Mouse (Mus musculus) CD4-positive, CD25-positive, alpha-beta regulatory T cell, adult 2 months (primary cell): ENCODE measurements at regions not wholly inside any gene's neighbourhood (a gene's known extent, or its start where the extent isn't known, plus 50 kb on each side); places are given as distances from the start of the nearest gene placed in this dataset.

ENCODE experiments used
- DNase-seq: peaks from one replicate; pipeline ENCODE4 v3.0.0-alpha.2; 2012; ENCODE audit warnings: low read depth, low spot score

DNA sequence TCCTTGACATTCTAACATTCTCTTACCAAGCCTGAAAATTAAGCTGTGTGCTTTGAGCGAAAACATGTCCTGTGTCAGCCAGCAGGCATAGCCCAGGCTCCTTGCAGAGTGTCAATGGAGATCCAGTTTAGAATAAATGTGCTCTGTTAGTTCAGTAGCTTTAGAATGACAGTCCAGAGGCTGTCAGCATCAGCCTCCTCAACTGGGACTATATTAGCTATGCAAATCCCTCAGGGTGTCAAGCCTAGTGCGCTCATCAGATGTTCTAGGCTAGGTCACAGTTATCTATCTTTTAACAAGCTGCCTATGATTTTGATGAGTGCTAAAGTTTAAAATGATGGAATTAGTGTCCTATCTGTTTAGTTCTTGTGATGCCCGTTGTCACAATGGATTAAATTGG lies 281.7 kb upstream of the Btbd3 start:
- DNase-seq, result no peak

DNA sequence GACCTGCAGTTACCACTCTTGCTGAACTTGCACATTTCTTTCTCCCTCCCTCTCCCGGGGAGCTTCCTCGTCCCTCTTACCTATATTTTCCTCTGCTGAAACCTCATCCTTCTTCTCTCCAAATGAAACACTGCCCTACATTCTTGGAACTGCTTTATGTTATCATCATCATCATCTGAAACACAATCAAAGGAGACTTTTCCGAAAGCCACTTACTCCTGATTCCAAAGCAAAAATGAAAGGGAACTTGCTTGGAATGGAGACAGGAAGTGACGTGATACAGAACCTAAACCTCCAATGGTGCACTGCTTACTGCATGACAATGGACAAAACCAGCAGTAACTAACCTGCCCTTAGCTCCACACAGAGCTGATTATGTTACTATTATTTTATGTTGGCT lies 287.2 kb upstream of the Btbd3 start:
- DNase-seq, result no peak

DNA sequence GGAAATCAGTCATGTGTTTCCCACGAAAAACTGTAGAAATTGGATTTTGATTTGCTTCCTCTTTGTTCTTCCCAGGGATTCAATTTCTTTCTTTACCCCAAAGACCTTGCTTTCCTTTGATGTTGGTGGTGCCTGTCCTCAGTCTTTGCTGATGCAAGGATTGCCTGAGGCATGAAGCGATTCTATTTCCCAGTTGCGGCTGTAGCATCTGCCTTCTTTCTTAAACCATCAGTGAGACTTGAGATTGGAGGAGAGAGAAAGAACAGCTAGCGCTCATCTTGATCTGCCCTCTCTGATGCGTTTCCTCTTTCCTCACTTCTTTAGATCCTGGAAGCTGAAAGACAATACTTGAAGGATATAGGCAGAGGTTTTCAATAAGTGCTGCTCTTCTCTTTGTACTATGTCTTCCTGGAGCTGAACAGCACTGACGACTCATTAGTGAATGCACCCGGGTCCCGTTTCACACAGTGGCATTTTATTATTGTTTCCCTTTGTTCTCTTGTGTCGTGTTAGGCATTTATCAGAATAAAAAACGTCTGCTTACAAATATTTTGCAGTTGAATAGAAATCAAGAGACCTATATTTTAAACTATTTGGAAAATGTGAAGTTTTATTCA lies 289.8 kb upstream of the Btbd3 start:
- DNase-seq, result no peak

DNA sequence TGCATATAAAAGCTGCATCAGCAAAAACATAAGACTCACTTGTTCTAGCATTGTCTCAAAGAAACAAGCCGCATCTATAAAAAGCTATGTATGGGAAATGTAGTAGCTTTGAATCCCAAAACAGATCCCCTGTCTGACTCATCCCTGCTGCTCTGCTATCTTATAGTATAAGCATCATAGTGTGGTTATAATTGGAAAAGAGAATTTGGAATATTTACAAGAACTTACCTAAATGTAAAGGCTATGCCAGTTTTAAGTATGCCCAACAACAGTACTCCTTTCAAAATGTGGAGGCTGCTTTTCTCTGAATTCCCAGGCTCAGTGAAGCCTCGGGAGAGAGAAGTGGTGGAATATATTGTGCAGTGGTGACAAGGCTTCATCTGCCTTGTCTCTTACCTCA lies 301.5 kb upstream of the Btbd3 start:
- DNase-seq, result no peak

DNA sequence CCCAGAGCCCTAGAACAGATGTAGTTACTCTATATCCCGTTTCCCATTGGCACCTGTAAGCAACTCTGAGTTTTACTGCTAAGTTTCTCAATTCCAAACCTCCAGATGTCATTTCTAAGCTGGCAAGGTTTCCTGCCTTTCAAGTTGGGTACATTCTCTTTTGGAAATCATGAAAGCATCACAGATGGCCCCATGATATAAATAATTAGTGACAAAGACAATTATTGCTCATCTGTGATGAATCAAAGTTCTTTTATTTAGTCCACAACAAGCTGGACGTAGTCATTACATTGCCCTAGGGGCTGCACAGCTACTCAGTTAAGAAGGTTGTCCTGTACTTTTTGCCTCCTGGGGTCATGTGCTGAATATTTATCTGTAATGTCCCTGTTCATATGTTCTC lies 303.2 kb upstream of the Btbd3 start:
- DNase-seq, result no peak

DNA sequence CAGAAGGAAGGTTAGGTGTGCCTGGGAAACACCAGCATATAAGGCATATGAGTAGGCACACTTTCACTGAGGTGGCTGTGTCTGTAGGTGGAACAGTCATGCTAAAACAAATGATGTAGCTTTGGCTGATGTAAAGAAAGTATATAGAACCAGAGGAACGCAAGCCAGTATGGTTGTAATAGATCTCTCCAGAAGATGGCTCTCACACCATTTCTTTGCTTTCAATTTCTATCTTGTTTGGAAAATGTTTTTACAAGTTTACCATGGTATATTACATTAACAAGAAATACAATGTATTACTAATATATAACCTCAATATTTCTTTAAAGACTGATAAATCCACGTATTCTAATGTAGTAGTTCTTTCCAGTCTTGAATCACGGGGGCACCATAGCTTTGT lies 304.4 kb upstream of the Btbd3 start:
- DNase-seq, result no peak

DNA sequence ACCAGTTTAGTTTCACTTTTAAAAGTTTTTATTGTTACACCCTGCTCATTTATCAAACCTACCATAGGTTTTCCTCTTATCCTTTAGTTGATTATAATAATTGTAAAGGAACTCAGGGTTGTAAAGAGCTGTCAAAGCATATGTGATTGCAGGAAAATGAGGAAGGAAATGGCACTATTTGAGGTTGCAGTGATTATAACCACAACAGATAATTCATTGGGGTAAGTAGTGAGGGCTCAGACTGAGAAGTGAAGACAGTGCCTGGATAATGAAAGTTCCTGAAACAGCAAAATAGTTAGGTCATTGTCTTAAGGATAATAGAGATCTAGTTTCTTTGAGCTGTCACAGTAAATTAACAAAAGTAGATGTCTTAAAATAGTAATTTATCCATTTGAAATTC lies 305.4 kb upstream of the Btbd3 start:
- no peak for DNase-seq

DNA sequence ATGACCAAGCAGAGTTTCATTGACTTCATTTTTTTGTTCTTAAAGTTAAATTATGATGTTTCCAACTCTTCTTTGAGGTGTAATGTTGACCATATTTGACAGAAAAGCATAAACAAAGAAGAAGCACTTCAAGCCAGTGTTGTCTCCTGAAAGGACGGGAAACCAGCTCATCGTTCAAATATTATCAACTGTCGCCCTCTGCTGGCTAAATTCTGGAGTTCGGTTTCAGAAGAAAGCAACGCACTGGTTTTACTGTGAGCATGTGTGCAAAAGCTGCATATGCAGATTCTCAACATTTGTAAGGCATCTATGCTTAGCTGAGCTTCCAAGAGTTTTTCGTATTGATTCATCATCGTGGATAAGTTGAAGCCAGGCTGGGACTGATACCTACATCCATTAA lies 313.6 kb upstream of the Btbd3 start:
- peak; percentile 24 for DNase-seq

DNA sequence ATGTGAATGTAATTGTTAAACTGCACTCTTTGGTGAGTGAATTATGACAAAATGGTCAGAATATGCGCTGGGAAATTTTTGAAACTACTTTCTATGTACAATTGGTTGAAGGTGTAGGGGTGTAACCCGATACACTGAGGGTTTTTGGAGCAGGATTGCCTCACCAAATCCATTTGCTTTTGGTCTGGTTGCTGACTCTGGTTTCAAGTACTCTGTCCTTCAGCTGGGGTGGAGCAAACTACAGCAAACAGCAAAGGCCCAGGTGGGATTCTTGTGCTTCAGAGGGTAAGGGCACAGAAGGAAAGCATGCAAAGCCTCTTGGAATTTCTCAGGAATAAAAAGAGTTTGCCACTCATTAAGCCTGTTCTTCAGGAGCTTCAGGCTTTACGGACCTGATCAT lies 316.8 kb upstream of the Btbd3 start:
- no peak for DNase-seq

DNA sequence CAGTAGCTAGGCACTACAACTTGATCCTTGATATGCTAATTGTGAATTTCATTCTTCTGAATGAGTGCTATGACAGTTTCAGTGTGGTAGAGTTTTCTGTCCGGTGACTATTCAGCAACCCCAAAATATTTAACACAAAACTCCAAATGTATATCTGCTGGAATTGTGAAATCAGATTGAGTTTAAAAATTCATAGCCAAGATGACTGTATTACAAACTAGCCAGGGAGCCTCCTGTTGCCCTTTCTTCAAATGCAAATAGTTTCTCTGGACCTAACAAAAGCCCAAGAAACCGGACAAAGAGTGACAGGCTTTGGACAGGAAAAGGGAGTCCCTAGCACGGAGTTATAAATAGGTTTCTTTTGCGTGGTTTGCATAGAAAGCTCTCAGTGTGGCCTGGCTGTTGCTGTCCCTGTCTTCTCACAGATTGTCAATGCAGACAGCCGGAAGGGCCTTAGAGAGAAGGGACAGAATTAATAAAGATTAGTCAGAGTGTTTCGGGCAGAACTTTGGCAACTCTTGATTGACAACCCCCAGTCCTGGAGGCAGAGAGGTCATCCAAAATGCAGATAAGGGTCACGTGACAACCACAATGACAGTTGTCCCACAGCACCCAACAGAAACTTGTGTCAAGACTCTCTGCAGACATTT lies 317.4 kb upstream of the Btbd3 start:
- DNase-seq, result no peak

DNA sequence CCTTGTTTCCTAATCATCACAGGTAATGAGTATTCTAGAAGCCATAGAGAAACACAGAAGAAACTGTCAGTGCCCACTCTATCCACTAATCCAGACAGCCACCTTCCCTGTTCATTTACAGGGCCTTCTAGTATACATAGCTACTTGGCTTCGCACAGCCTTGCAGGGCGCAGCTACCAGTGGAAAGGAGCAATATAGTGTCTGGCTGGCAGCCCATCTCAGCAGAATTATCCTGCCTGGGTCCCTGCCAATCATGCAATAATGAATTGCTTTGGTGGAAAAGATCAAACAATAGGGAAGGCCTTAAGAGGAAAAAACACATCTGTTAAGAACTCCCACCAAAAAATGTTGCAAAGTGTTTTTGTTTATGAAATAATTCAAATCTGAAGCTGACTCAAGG lies 319.8 kb upstream of the Btbd3 start:
- DNase-seq, result no peak

DNA sequence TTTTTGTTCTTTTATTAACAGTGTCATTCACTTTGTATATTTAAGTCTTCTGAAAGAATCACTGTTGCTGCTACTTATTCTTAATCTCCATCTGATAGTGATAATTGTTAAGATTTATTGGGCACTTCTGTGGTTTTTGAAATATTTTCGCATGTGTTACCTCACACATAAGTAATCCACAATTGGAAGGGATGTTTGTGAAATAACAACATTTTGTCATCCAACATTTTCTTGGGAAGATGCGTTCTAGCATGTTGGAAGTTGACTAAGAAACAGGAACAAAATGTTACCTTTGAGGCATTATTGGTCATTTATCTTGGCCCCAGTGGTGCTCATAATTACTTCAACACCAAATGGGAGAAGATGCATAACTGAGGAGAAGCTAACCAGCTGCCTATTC lies 323.4 kb upstream of the Btbd3 start:
- DNase-seq, result no peak

DNA sequence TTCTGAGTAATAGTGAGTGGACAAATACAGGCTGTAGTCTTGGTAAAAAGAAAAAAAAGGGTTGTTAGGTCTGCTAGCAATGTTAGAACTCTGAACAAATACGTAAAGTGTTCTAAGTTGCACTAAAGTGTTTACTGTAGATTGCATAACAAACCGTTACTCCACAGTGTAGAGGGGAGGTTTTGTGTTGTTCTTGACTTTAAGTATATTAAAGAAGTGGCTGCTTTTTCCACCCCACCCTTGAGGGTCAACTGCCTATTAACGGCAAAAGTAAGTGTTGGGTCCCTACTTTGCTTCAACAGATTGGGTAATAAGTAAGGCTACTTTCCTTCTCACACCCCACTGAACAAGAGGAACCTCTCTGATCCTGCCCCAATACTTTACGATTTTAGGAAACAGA lies 323.9 kb upstream of the Btbd3 start:
- DNase-seq, result no peak

DNA sequence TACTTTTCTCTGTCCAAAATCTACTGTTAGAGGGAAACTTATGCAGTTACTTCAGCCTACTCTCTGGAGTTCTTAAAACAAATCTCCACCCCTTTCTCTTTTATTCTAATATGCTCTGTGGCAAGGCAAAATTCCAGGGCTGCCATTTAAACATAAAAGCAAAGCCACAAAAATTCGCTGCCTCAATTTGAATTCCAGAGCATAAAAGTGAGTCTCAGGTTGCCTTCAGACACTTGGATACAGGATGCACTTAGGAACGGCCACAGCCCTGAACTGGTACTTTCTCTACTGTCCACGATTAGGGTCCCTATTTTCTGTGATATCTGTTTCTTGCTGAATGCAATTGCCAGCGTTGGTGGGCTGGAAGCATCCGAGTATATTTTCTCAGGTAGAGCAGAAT lies 330.9 kb upstream of the Btbd3 start:
- no peak for DNase-seq

DNA sequence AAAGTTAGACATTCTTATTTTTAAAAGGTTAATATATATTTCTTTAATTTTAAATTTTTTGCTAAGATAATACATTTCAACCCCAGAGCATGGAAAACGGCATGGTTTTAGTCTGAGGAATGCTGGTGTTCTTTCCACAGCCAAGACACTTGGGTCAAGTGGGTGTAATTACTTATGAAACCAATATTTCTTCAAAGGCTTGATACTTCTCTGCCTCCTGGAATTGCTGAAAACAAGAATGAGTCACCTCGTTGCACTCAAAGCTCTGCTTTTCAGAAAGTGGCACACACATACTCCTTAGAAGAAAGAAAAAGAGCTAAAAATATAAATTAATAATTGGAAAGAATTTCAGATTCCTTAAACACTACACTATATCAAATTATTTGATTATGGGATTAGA lies 331.8 kb upstream of the Btbd3 start:
- DNase-seq, result no peak

DNA sequence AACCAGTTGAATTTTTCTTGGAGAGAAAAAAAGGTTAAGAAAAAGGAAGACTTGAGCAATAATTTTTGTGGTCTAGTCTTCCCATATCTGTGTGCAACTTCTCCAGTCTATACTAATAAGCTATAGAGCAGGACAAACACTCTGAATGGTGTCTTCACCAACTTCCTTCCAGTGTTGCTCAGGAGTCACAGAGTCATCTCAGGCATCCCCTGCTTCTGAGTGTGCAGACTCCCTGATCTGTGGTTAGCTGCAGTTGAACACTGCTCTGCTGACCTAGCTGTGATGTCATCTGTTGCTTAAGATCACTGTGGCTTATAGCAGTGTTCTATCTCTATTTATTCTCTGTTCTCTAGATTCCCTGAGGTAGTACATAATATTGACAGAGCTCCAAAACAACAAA lies 357.9 kb upstream of the Btbd3 start:
- no peak for DNase-seq

DNA sequence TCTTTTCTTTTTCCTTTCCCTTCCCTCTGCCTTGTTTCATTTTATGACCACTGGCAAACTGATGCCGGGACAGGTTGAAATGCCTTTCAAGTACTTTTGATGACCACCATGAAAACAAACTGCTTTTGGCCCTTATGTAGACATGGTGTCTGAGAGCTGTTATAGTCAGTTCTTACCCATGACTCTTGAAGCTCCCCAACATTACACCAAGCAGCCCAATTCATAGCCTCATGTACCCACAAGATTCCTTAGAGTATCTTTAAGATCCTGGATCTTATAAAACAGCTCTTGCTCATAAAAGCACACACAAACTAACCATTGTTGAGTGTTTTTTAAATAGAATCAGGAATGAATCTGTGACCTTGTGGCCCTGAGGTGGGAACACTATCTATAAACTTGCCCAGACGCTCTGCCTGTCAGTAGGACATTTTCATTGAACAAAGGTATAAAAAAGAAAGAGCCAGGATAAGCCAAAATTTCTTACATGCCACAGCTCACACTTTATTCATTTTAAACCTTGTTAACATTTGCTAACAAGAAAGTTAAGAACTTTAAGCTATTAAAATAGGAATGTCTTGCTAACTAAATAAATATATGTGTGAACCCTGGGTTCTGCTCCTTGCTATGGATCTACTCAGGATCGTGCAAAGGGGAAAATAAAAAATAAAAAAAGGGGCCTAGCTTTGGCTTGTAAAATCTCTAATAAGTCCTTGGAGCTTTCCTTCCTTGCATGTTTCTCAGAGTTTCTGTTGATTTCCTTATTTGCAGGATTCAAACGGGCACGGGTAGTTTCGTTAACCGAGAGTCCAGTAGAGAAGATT lies 375.9 kb upstream of the Btbd3 start:
- DNase-seq, result no peak

DNA sequence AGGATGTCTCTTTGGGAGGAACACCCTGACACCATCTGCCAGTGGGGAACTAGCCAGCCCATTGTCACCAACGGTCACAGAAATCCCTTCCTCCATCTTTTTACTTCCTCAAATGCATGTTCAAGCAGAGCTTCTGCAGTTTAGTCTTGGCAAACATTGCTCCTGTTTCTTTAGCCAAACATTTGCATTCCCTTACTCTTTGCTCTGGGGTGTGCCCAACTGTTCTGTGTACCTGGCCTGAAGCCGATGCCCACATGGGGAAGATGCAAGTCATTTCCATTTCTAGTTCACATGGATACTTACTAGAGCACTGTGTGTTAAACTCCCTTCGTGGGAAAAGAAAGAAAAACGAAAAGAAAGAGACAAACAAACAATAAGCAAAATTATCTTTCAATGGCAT lies 386.7 kb upstream of the Btbd3 start:
- DNase-seq, result no peak

DNA sequence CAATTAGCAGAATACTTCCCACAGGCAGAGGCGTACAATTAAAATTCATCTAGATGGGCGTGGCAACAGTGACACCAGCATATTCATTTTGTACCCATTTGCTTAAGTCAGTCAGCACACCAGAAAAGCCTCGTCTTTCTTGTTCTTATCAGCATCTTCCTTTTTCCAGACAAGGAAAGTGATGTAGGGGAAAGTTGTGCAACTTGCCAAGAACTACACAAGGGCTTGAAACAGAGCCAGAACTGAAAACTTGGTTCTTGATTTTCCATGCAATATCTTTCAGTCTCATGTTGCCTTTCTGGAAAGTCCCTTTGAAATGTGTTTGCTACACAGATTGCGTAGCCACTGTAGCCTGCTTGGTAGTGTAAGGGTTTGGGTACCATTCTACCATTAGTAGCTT lies 401.9 kb upstream of the Btbd3 start:
- DNase-seq, result no peak

DNA sequence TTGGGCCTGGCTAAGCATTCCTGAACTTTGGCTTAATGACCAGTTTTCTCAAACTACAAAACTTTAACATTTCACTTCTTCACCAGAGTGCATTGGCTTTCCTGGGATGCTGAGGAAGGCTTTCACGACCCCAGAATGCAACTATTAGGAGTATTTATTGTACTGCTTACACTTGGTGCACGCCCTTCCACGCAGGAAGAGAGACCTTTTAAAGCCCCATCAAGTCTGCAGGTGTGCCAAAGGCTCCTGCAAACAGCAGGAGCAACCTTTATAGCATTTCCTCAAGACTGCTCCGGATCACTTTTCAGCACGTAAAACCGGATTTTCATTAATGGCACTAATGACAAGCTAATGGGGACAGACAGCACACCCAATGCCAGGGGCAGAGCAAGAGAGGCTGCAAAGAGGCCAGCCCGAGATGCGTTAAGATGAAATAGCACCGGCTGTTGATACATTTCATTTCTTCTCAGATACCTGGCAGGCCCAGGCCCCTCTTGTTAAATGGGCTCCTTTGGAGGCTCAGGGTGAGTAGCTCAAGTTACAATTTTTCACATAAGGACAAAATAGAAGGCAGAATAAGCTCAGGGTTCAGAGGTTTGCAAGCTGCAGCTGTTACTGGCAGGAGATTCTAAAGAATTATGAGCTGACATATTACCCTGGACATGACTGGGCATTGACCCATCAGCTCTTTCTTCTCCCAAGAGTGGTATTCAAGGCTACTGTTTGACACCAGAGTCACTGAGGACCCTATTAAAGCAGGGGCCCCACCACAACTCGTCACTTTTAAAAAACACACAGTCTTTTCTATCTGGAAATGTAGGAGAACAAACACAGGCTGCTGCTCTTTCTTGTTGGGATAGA lies 402.7 kb upstream of the Btbd3 start:
- DNase-seq, result no peak

DNA sequence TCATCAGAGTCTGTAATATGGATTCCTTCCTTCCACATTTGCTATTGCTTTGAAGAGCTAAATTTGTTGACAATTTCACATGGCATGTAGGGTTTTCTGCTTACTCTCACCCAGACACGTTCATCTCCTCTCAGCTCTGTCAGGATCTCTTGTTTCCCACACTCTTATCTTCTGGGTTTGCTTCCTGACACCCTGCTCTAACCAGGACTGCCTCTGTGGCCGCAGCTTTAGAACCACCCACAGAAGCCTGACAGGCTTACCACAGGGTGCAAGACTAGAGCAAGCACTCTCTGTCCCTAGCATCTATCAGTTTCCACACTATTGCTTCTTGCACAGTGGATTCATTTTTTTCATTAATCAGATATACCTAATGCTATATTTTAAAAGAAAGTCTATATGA lies 408.5 kb upstream of the Btbd3 start:
- no peak for DNase-seq

DNA sequence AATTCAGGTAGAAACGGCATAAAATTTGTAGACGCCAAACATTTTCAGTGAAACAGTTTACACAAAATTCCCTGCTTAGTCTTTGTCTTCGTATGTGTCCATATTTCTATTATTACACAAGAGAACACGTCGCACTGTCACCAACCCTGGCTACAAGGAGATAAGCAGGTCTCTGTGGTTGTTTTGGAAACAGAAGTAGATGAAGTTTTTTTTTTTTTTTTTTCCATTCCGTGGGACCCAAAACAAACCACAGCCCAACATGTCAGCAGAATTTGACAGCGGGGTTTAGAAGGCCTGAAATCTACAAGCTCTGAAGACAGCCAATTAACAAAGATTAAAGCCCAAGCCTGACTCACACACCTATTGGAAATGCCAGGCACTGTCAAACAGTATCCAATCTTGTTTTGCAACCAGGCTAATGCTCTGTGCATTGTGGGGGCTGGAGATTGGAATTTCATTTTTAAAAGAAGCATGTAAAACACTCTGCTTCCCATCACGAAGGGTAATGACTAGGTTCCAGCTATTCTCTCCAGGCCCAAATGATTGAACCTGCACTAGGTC lies 428.5 kb upstream of the Btbd3 start:
- no peak for DNase-seq
